Mouse (Mus musculus) heart, embryonic 16.5 days (tissue): ENCODE results near the gene Zrsr1. TPM values are rescaled to one million over a fixed set of nuclear protein-coding genes. Genes with fewer than 3 reads are reported as not detected.

Source experiments
- ATAC-seq: fragments of 200-750 bp; cut with Nextera tagmentation; replicated peaks from 2 replicates; pipeline ENCODE4 v1.8.0; 2017; ENCODE audit warnings: moderate number of reproducible peaks; ENCODE audit not compliant: insufficient read depth, low FRiP score; ENCODE audit errors: extremely low read depth
- H3K27ac ChIP-seq: fragments of 300-500 bp; sonication (generic); 2 replicates; pipeline ENCODE4 v1.5.1; 2014; ENCODE audit warnings: mild to moderate bottlenecking, low read length, control low read depth, moderate library complexity
- H3K27me3 ChIP-seq: fragments of 300-500 bp; sonication (generic); 2 replicates; pipeline ENCODE4 v1.6.1; 2014; ENCODE audit warnings: low read length, mixed read lengths; ENCODE audit not compliant: control insufficient read depth, insufficient read depth
- H3K36me3 ChIP-seq: fragments of 300-500 bp; sonication (generic); 2 replicates; pipeline ENCODE4 v1.6.1; 2014; ENCODE audit not compliant: control insufficient read depth, insufficient read depth
- H3K4me1 ChIP-seq: fragments of 300-500 bp; sonication (generic); 2 replicates; pipeline ENCODE4 v1.6.1; 2014; ENCODE audit warnings: low read length, mixed read lengths; ENCODE audit not compliant: control insufficient read depth, insufficient read depth
- H3K4me2 ChIP-seq: fragments of 300-500 bp; sonication (generic); 2 replicates; pipeline ENCODE4 v1.6.1; 2014; ENCODE audit warnings: low read depth, mild to moderate bottlenecking, control low read depth, low read length
- H3K4me3 ChIP-seq: fragments of 300-500 bp; sonication (generic); 2 replicates; pipeline ENCODE4 v1.5.1; 2014; ENCODE audit warnings: mild to moderate bottlenecking, control low read depth, low read length
- H3K9ac ChIP-seq: fragments of 300-500 bp; sonication (generic); 2 replicates; pipeline ENCODE4 v1.6.1; 2014; ENCODE audit warnings: low read length, control low read depth
- H3K9me3 ChIP-seq: fragments of 300-500 bp; sonication (generic); replicated peaks from 2 replicates; pipeline ENCODE4 v1.6.1; 2016; ENCODE audit warnings: low read length; ENCODE audit not compliant: control insufficient read depth
- WGBS: fragments of 180-500 bp; shearing (Covaris S2); extraction: QIAGEN DNeasy Blood & Tissue Kit; methylation state at CpG from one replicate; pipeline ENCODE4 v1.1.7; 2014; 5-methylcytosine and 5-hydroxymethylcytosine counted together
- polyA plus RNA-seq: library from polyadenylated mRNA; unstranded; fragments of >200 nt; fragmentation: Nextera tagmentation; extraction: Ambion mirVana; gene quantifications from 2 replicates; pipeline ENCODE4 v1.2.1, GENCODE M21; 2015

Zrsr1 gene
- polyA plus RNA-seq, 1 experiment from 2014 or later, result 1.8 TPM

- H3K4me3 ChIP-seq, result no peak overlapping the region
- H3K4me2 ChIP-seq, result no peak overlapping the region
- H3K9ac ChIP-seq, result no peak overlapping the region
- 80% methylated on average over 1 of the region's 1 CpGs for WGBS
- no peak overlapping the region for H3K27ac ChIP-seq
- H3K4me1 ChIP-seq, result no peaks in the 10 kb centered on the region
- ATAC-seq, result no peak
- H3K9me3 ChIP-seq, result no peaks in the 10 kb centered on the region
- H3K27me3 ChIP-seq, result no peaks in the 10 kb centered on the region
- no peaks in the 10 kb centered on the region for H3K36me3 ChIP-seq
Measured at GRCm38 (mm10) chr11:23013096-23013495, 41.3 kb downstream of the Zrsr1 start.

GRCm38 (mm10) chr11:23013580-23014294 is 41.9 kb downstream of the Zrsr1 start:
- no peaks in the 10 kb centered on the region for H3K9me3 ChIP-seq
- no peaks in the 10 kb centered on the region for H3K36me3 ChIP-seq
- H3K4me3 ChIP-seq, result no peak overlapping the region
- no peak overlapping the region for H3K9ac ChIP-seq
- no peak for ATAC-seq
- 84% methylated on average over 4 of the region's 4 CpGs for WGBS
- no peak overlapping the region for H3K27ac ChIP-seq
- H3K4me1 ChIP-seq, result no peaks in the 10 kb centered on the region
- no peak overlapping the region for H3K4me2 ChIP-seq
- no peaks in the 10 kb centered on the region for H3K27me3 ChIP-seq

- Histone ChIP-seq H3K9me3 (no peaks in the 10 kb centered on the region), H3K9ac (no peak overlapping the region), H3K4me1 (no peaks in the 10 kb centered on the region), H3K36me3 (no peaks in the 10 kb centered on the region), H3K4me3 (no peak overlapping the region), H3K4me2 (no peak overlapping the region), H3K27me3 (no peaks in the 10 kb centered on the region), H3K27ac (no peak overlapping the region)
- ATAC-seq, result no peak
- 64% methylated on average over 6 of the region's 6 CpGs for WGBS
Measured at GRCm38 (mm10) chr11:23014996-23015395, 43.2 kb downstream of the Zrsr1 start.

GRCm38 (mm10) chr11:23017943-23018342 is 46.1 kb downstream of the Zrsr1 start:
- H3K4me3 ChIP-seq, result no peak overlapping the region
- no peak for ATAC-seq
- H3K4me2 ChIP-seq, result no peak overlapping the region
- no peaks in the 10 kb centered on the region for H3K36me3 ChIP-seq
- H3K27ac ChIP-seq, result no peak overlapping the region
- no peaks in the 10 kb centered on the region for H3K27me3 ChIP-seq
- H3K4me1 ChIP-seq, result no peaks in the 10 kb centered on the region
- no peak overlapping the region for H3K9ac ChIP-seq
- H3K9me3 ChIP-seq, result no peaks in the 10 kb centered on the region
- WGBS, result 92% methylated on average over 4 of the region's 4 CpGs

- no peak overlapping the region for H3K27ac ChIP-seq
- no peak overlapping the region for H3K4me3 ChIP-seq
- no peak for ATAC-seq
- H3K4me2 ChIP-seq, result no peak overlapping the region
- no peaks in the 10 kb centered on the region for H3K9me3 ChIP-seq
- no peak overlapping the region for H3K9ac ChIP-seq
- H3K4me1 ChIP-seq, result no peaks in the 10 kb centered on the region
- no peaks in the 10 kb centered on the region for H3K36me3 ChIP-seq
- WGBS, result 68% methylated on average over 24 of the region's 24 CpGs
- H3K27me3 ChIP-seq, result no peaks in the 10 kb centered on the region
Measured at GRCm38 (mm10) chr11:23020116-23020770, 48.4 kb downstream of the Zrsr1 start.

GRCm38 (mm10) chr11:23020841-23021240 is 49.0 kb downstream of the Zrsr1 start:
- no peak for ATAC-seq
- Histone ChIP-seq H3K4me2 (no peak overlapping the region), H3K9me3 (no peaks in the 10 kb centered on the region), H3K4me1 (no peaks in the 10 kb centered on the region), H3K4me3 (no peak overlapping the region), H3K27me3 (no peaks in the 10 kb centered on the region), H3K9ac (no peak overlapping the region), H3K27ac (no peak overlapping the region), H3K36me3 (no peaks in the 10 kb centered on the region)
- WGBS, result 85% methylated on average over 14 of the region's 14 CpGs

- H3K27ac ChIP-seq, result no peak overlapping the region
- 89% methylated on average over 2 of the region's 2 CpGs for WGBS
- H3K4me1 ChIP-seq, result no peaks in the 10 kb centered on the region
- no peaks in the 10 kb centered on the region for H3K27me3 ChIP-seq
- no peak overlapping the region for H3K4me3 ChIP-seq
- no peak for ATAC-seq
- H3K4me2 ChIP-seq, result no peak overlapping the region
- H3K9ac ChIP-seq, result no peak overlapping the region
- H3K9me3 ChIP-seq, result no peaks in the 10 kb centered on the region
- no peaks in the 10 kb centered on the region for H3K36me3 ChIP-seq
Measured at GRCm38 (mm10) chr11:23023155-23023554, 51.4 kb downstream of the Zrsr1 start.

- WGBS, result 80% methylated on average over 3 of the region's 3 CpGs
- ATAC-seq, result no peak
Measured at GRCm38 (mm10) chr11:23024169-23024568, 52.4 kb downstream of the Zrsr1 start.

More at GRCm38 (mm10) chr11:23024169-23024568, 52.4 kb downstream of the Zrsr1 start:
- H3K27me3 ChIP-seq, result no peaks in the 10 kb centered on the region
- no peaks in the 10 kb centered on the region for H3K4me1 ChIP-seq
- H3K27ac ChIP-seq, result no peak overlapping the region
- no peak overlapping the region for H3K4me2 ChIP-seq
- H3K9ac ChIP-seq, result no peak overlapping the region
- no peaks in the 10 kb centered on the region for H3K36me3 ChIP-seq
- H3K9me3 ChIP-seq, result no peaks in the 10 kb centered on the region
- H3K4me3 ChIP-seq, result no peak overlapping the region
